Mouse (Mus musculus): ENCODE results near the gene Slc43a1. TPM values are rescaled to one million over a fixed set of nuclear protein-coding genes. Genes with fewer than 3 reads are reported as not detected.

Slc43a1 gene
- polyA plus RNA-seq, 1 experiment from 2014 or later, result 18.9 TPM

- no peaks in the 10 kb centered on the region for H3K9me3 ChIP-seq
- no peak overlapping the region for H3K27ac ChIP-seq
- no peaks in the 10 kb centered on the region for H3K4me1 ChIP-seq
- no peak overlapping the region for H3K9ac ChIP-seq
- H3K4me3 ChIP-seq, result no peak overlapping the region
- no peaks in the 10 kb centered on the region for H3K27me3 ChIP-seq
- 78% methylated on average over 1 of the region's 1 CpGs for WGBS
- no peak overlapping the region for H3K4me2 ChIP-seq (replicated peaks)
- peaks cover 88% of the 10 kb centered on the region for H3K36me3 ChIP-seq
- no peak for ATAC-seq (ENCODE audit: low FRiP score, low read depth)
Measured at GRCm38 (mm10) chr2:84858551-84858950, 19.9 kb downstream of the Slc43a1 start.

- H3K27me3 ChIP-seq, result peaks cover 5% of the 10 kb centered on the region
- no peak overlapping the region for H3K4me2 ChIP-seq (replicated peaks)
- no peaks in the 10 kb centered on the region for H3K4me1 ChIP-seq
- WGBS, result 89% methylated on average over 7 of the region's 7 CpGs
- H3K9me3 ChIP-seq, result no peaks in the 10 kb centered on the region
- H3K9ac ChIP-seq, result no peak overlapping the region
- no peak overlapping the region for H3K4me3 ChIP-seq
- H3K36me3 ChIP-seq, result peaks cover 74% of the 10 kb centered on the region
- no peak overlapping the region for H3K27ac ChIP-seq
- no peak for ATAC-seq (ENCODE audit: low FRiP score, low read depth)
Measured at GRCm38 (mm10) chr2:84859991-84860780, 21.5 kb downstream of the Slc43a1 start.

DNA sequence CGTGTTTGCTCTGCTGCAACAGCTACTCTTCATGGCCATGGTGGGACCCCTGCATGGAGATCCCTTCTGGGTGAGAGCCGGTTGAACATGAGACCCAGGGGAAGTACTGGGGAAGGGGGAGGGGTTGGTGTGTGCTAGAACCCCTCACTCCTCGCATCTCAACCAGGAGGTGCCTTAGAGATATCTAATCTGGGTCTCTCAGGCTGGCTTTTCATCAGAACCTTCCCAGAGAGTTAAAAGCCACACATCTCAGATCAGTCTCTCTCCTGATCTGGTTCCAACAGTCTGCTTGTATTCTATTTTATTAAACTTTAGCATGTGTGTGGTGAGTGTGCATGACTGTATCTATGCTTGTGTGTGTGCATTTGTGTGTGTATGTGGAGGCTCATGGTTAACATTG is 22.8 kb downstream of the Slc43a1 start:
- 93% methylated on average over 3 of the region's 3 CpGs for WGBS
- Histone ChIP-seq H3K4me3 (no peak overlapping the region), H3K9ac (no peak overlapping the region), H3K27ac (no peak overlapping the region), H3K4me1 (peaks cover 10% of the 10 kb centered on the region), H3K27me3 (peaks cover 18% of the 10 kb centered on the region), H3K4me2 (replicated peaks) (no peak overlapping the region), H3K9me3 (no peaks in the 10 kb centered on the region), H3K36me3 (peaks cover 66% of the 10 kb centered on the region)
- no peak for ATAC-seq (ENCODE audit: low FRiP score, low read depth)

GRCm38 (mm10) chr2:84862231-84862630 is 23.6 kb downstream of the Slc43a1 start:
- Histone ChIP-seq H3K4me3 (no peak overlapping the region), H3K9me3 (no peaks in the 10 kb centered on the region), H3K9ac (no peak overlapping the region), H3K36me3 (peaks cover 61% of the 10 kb centered on the region), H3K27me3 (peaks cover 26% of the 10 kb centered on the region), H3K27ac (no peak overlapping the region), H3K4me2 (replicated peaks) (no peak overlapping the region), H3K4me1 (peaks cover 12% of the 10 kb centered on the region)
- no peak for ATAC-seq (ENCODE audit: low FRiP score, low read depth)
- 80% methylated on average over 3 of the region's 3 CpGs for WGBS

DNA sequence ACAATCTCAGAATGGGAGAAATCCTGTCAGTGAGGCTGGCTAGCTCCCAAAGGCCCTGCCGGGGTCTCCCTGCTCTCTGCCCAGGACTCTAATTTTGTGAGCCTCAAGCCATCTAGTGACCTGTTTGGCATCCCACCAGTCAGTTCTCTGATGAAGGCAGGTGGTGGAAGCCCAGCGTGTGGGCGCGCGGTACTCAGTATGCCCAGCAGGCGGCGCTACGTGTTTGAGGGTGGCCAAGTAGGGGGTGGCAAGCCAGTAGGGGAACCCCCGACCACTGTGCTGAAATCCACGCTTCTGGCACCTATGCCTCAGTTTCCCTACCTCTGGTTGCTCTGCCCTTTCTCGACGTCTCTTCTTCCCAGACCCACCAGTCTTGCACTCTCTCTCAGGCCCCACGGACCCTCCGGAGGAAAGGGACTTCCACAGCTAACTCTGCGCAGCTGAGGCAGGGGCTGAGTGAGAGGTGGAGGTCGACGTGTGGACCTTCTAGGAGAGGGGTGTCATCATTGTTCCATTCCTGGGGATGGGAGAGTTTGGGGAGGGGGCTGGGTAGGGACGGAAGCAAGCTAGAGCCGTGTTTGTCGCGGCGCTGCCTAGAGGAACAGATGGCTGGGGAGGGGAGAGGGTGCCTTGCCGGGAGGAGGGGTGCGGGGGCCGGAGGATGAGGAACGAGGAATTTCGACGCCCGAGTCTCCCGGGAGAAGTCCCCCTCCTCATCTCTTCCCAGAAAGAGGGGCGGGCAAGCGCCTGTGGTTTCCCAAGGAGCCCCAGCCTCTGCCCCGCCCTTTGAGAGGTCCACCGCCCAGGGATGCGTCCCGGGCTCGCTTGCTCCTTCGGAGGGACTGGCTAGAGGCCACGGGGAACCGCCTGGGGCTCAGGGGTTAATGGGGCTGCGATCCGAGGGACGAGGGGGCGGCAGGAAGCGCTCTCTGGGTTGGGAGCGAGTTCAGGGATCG is 27.2 kb downstream of the Slc43a1 start:
- Histone ChIP-seq H3K4me3 (peak overlapping the region; percentile 43), H3K4me1 (peaks cover 12% of the 10 kb centered on the region), H3K36me3 (peaks cover 28% of the 10 kb centered on the region), H3K27me3 (peaks cover 62% of the 10 kb centered on the region), H3K27ac (no peak overlapping the region), H3K9me3 (no peaks in the 10 kb centered on the region), H3K4me2 (replicated peaks) (peak overlapping the region; percentile 73), H3K9ac (peak overlapping the region; percentile 56)
- ATAC-seq (ENCODE audit: low FRiP score, low read depth), result peak; percentile 56; the same call in 1 of the 2 replicates
- under 1% methylated on average over 46 of the region's 47 CpGs for WGBS

GRCm38 (mm10) chr2:84868521-84868943 is 29.9 kb downstream of the Slc43a1 start:
- H3K4me3 ChIP-seq, result no peak overlapping the region
- peaks cover 21% of the 10 kb centered on the region for H3K4me1 ChIP-seq
- WGBS, result 6% methylated on average over 5 of the region's 5 CpGs
- H3K4me2 ChIP-seq (replicated peaks), result no peak overlapping the region
- H3K9me3 ChIP-seq, result no peaks in the 10 kb centered on the region
- H3K27me3 ChIP-seq, result peaks cover 89% of the 10 kb centered on the region
- H3K27ac ChIP-seq, result no peak overlapping the region
- H3K9ac ChIP-seq, result no peak overlapping the region
- peaks cover 1% of the 10 kb centered on the region; the same call in 1 of the 2 replicates for H3K36me3 ChIP-seq
- ATAC-seq (ENCODE audit: low FRiP score, low read depth), result no peak

GRCm38 (mm10) chr2:84868977-84869376 is 30.3 kb downstream of the Slc43a1 start:
- Histone ChIP-seq H3K36me3 (no peaks in the 10 kb centered on the region), H3K4me1 (peaks cover 21% of the 10 kb centered on the region), H3K27me3 (peaks cover 93% of the 10 kb centered on the region), H3K4me3 (no peak overlapping the region), H3K4me2 (replicated peaks) (no peak overlapping the region), H3K27ac (no peak overlapping the region), H3K9ac (no peak overlapping the region), H3K9me3 (no peaks in the 10 kb centered on the region)
- ATAC-seq (ENCODE audit: low FRiP score, low read depth), result no peak
- 65% methylated on average over 2 of the region's 2 CpGs for WGBS

DNA sequence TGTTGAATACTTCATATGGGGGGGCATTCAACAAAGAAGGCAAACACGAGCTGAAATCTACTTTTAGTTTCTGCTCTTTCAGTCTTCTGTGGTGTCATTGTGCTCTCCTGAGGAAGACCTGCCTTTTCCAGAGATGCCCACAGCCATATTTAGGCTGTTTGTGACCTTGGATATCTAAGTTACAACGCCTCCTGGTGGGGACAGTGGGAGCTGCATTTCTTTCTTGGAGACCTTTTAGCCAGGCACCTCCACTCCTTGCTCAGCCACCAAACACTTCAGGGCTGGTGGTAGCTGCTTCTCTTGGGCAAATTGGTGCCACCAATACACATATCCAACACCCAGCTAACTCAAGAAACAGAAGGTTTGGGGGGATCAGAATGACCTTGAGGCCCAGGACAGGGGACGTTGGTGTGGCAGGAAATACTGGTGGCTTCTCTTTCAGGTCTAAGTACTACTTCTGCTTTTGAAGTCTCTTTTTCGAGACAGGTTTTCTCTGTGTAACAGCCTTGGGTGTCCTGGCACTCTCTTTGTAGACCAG is 32.0 kb downstream of the Slc43a1 start:
- no peak for ATAC-seq (ENCODE audit: low FRiP score, low read depth)
- H3K9me3 ChIP-seq, result no peaks in the 10 kb centered on the region
- no peak overlapping the region for H3K27ac ChIP-seq
- H3K4me3 ChIP-seq, result no peak overlapping the region
- no peak overlapping the region for H3K9ac ChIP-seq
- H3K4me2 ChIP-seq (replicated peaks), result no peak overlapping the region
- H3K4me1 ChIP-seq, result peaks cover 25% of the 10 kb centered on the region
- 61% methylated on average over 4 of the region's 4 CpGs for WGBS
- peaks cover 100% of the 10 kb centered on the region for H3K27me3 ChIP-seq
- H3K36me3 ChIP-seq, result no peaks in the 10 kb centered on the region

- Histone ChIP-seq H3K36me3 (no peaks in the 10 kb centered on the region), H3K9me3 (no peaks in the 10 kb centered on the region), H3K4me1 (peaks cover 18% of the 10 kb centered on the region), H3K27ac (no peak overlapping the region), H3K9ac (peak overlapping the region; percentile 25), H3K4me2 (replicated peaks) (peak overlapping the region; percentile 90), H3K27me3 (peaks cover 100% of the 10 kb centered on the region), H3K4me3 (peak overlapping the region; percentile 52)
- ATAC-seq (ENCODE audit: low FRiP score, low read depth), result peak; percentile 33; the same call in 1 of the 2 replicates
- WGBS, result 2% methylated on average over 55 of the region's 78 CpGs
Measured at GRCm38 (mm10) chr2:84872105-84872716, 33.6 kb downstream of the Slc43a1 start.

DNA sequence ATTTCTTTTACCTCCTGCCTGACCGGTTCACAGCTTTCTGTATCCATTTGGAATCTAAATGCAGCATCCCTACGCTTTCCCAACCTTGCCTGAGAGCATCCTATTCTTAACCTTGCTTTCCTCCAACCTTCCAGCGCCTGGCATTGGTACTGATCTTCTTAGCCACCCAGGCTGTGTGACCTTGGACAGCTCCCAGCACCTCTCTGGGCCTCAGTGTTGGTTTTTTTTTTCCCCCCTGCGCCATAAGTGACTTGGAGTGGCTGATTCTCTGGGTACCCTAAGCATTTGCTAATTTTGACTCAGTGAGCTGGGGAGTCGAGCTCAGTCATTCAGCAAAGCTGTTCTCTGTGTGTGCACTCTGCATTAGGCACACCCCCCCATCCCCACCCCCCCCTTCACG is 37.2 kb downstream of the Slc43a1 start:
- H3K9ac ChIP-seq, result no peak overlapping the region
- H3K9me3 ChIP-seq, result no peaks in the 10 kb centered on the region
- WGBS, result 31% methylated on average over 6 of the region's 6 CpGs
- H3K4me1 ChIP-seq, result peaks cover 18% of the 10 kb centered on the region
- peaks cover 82% of the 10 kb centered on the region for H3K27me3 ChIP-seq
- ATAC-seq (ENCODE audit: low FRiP score, low read depth), result no peak
- no peak overlapping the region for H3K27ac ChIP-seq
- H3K4me3 ChIP-seq, result no peak overlapping the region
- H3K4me2 ChIP-seq (replicated peaks), result no peak overlapping the region
- no peaks in the 10 kb centered on the region for H3K36me3 ChIP-seq

DNA sequence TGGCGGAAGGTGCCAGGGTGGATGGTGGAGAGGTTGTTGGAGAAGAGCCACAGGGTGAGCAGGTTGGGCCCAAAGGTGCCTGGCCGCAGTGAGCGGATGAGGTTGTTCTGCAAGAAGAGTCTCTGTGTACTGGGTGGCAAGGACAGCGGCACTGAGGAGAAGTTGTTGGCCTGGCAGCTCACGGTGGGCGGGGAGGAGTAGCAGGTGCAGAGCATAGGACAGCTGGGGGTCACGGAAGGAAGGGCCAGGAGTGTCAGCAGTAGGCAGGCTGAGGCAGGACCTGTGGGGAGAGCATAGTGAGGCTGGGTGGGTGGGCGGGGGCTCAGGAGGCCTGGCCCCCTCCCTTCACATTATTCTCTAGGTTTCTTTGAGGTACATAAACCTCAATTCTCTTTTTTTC is 41.9 kb downstream of the Slc43a1 start:
- no peak overlapping the region for H3K27ac ChIP-seq
- ATAC-seq (ENCODE audit: low FRiP score, low read depth), result no peak
- H3K4me3 ChIP-seq, result no peak overlapping the region
- H3K36me3 ChIP-seq, result no peaks in the 10 kb centered on the region
- WGBS, result 65% methylated on average over 8 of the region's 8 CpGs
- H3K27me3 ChIP-seq, result peaks cover 82% of the 10 kb centered on the region
- no peaks in the 10 kb centered on the region for H3K9me3 ChIP-seq
- H3K4me1 ChIP-seq, result peaks cover 19% of the 10 kb centered on the region
- H3K9ac ChIP-seq, result no peak overlapping the region
- no peak overlapping the region for H3K4me2 ChIP-seq (replicated peaks)

Data from limb, embryonic 13.5 days (tissue).